Mouse (Mus musculus): ENCODE results near the gene Pnpla3. TPM values are rescaled to one million over a fixed set of nuclear protein-coding genes. Genes with fewer than 3 reads are reported as not detected.
A peak's percentile ranks its signal among the peaks of the same experiment; 100 is the strongest.

The Pnpla3 gene
- polyA plus RNA-seq, 1 experiment from 2014 or later, result 0.57 TPM

DNA sequence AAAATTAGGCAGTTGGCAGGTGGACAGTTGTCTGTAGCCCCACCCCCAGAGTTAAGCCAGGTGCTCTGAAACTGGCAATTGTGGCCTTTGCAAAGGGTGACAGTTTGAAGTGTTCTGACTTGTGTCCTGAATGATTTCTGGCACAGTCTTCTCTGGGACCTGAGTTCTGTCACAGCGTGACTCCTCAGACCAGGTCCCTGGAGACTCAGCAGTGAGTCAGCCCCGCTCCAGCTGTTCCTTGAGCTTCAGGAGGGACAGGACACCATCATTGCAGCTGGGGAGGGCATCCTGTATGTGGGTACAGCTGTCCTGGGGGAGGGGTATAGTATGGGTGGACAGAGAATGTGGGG, 45.1 kb downstream of the Pnpla3 start:
- no peaks in the 10 kb centered on the region for H3K9me3 ChIP-seq (replicated peaks; ENCODE audit: low read length)
- WGBS, result 92% methylated on average over 2 of the region's 2 CpGs
- DNase-seq (ENCODE audit: low spot score), result no peak
- H3K27me3 ChIP-seq (ENCODE audit: insufficient read depth, low read length), result no peaks in the 10 kb centered on the region
- H3K4me3 ChIP-seq (replicated peaks; ENCODE audit: low read depth, low read length), result no peak overlapping the region
- ATAC-seq (replicated peaks; ENCODE audit: low FRiP score, low read depth), result no peak
- peaks cover 17% of the 10 kb centered on the region for H3K4me1 ChIP-seq (replicated peaks; ENCODE audit: insufficient read depth, low read length)
- no peak overlapping the region for H3K4me2 ChIP-seq (ENCODE audit: low read length)
- H3K27ac ChIP-seq, result no peak overlapping the region
- no peak for TF ChIP-seq CTCF (IDR thresholded peaks at IDR 0.05; ENCODE audit: low read depth)
- no peak overlapping the region for H3K9ac ChIP-seq (ENCODE audit: low read depth, low read length)
- H3K36me3 ChIP-seq (ENCODE audit: insufficient read depth, low read length), result peaks cover 26% of the 10 kb centered on the region

DNA sequence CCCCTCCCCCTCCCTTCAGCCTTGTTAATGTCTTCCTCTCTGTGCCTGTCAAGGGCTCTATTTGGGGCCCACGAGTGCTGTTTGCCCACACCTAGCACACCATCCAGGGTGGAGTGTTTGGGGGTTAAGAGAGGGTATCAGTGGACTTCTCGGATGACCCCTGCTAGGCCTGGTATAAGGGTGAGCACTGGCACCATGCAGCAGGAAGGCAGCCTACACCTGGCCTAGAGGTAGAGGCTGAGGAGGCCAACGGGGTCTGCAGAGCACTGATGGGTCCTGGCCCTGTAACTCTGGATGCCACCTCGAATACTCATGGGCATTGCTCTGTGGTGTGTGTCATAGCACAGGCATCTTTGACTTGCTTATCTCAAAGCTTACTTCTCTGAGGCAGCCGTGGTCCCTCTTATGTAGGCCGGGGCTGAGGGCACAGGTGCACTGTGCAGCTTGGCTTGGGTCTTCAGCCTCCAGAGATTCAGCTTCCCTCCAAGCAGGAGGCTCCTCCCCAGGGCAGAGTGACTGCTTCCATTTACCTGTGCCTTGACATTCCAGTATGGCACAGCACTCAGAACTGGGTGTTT, 45.6 kb downstream of the Pnpla3 start:
- 86% methylated on average over 6 of the region's 6 CpGs for WGBS
- peaks cover 17% of the 10 kb centered on the region for H3K4me1 ChIP-seq (replicated peaks; ENCODE audit: insufficient read depth, low read length)
- no peak overlapping the region for H3K9ac ChIP-seq (ENCODE audit: low read depth, low read length)
- peaks cover 22% of the 10 kb centered on the region for H3K36me3 ChIP-seq (ENCODE audit: insufficient read depth, low read length)
- ATAC-seq (replicated peaks; ENCODE audit: low FRiP score, low read depth), result no peak; the same call in 1 of the 2 replicates
- no peak for DNase-seq (ENCODE audit: low spot score)
- no peak for TF ChIP-seq CTCF (IDR thresholded peaks at IDR 0.05; ENCODE audit: low read depth)
- no peak overlapping the region for H3K4me3 ChIP-seq (replicated peaks; ENCODE audit: low read depth, low read length)
- H3K9me3 ChIP-seq (replicated peaks; ENCODE audit: low read length), result no peaks in the 10 kb centered on the region
- H3K4me2 ChIP-seq (ENCODE audit: low read length), result no peak overlapping the region
- no peaks in the 10 kb centered on the region for H3K27me3 ChIP-seq (ENCODE audit: insufficient read depth, low read length)
- H3K27ac ChIP-seq, result no peak overlapping the region

DNA sequence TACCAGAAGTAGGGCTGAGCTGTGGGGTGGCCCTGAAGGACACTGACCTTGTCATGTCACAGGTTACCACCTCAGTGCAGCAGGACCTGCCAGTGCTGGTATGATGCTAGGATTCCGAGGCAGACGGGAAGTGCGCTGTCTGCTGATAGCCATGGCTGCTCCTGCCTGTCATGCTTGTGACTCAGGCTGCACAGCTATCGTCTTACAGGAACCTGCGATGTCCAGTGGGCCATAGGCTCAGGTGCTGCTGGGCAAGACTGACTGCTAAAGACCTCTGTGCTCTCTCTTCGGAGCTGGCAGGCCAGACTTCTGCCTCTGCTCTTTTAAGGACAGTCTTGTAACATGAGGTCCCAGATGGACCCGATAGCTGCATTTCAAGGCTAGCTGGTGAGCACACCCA, 46.8 kb downstream of the Pnpla3 start:
- DNase-seq (ENCODE audit: low spot score), result no peak
- WGBS, result 45% methylated on average over 7 of the region's 7 CpGs

DNA sequence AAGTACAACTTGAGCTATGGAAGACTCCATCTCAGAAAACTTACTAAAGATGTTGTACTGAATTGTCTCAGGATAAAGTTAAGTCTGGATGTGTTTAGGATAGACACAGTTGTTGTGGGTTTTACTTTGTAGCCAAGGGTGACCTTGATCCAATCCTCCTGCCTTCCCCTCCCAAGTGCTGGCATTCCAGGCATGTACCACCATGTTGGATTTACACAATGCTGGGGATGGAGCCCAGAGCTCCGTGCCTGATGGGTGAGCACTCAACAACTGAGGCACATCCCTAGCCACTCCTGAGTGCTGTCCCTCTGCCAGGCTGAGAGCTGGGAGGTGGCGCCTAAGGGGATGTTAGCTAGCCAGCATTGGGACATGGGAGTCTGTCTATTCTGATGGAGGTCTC, 47.6 kb downstream of the Pnpla3 start:
- no peak for TF ChIP-seq CTCF (IDR thresholded peaks at IDR 0.05; ENCODE audit: low read depth)
- Histone ChIP-seq H3K4me1 (replicated peaks; ENCODE audit: insufficient read depth, low read length) (peaks cover 26% of the 10 kb centered on the region), H3K27ac (no peak overlapping the region), H3K27me3 (ENCODE audit: insufficient read depth, low read length) (no peaks in the 10 kb centered on the region), H3K4me2 (ENCODE audit: low read length) (no peak overlapping the region), H3K9ac (ENCODE audit: low read depth, low read length) (no peak overlapping the region), H3K9me3 (replicated peaks; ENCODE audit: low read length) (no peaks in the 10 kb centered on the region), H3K4me3 (replicated peaks; ENCODE audit: low read depth, low read length) (no peak overlapping the region), H3K36me3 (ENCODE audit: insufficient read depth, low read length) (peaks cover 7% of the 10 kb centered on the region)
- 82% methylated on average over 2 of the region's 2 CpGs for WGBS
- no peak for ATAC-seq (replicated peaks; ENCODE audit: low FRiP score, low read depth)
- no peak for DNase-seq (ENCODE audit: low spot score)

More for the DNA sequence above, 46.8 kb downstream of the Pnpla3 start:
- Histone ChIP-seq H3K27ac (0 out of 2 replicates have a peak overlapping the region, but pooled peaks have one; percentile 13), H3K4me2 (ENCODE audit: low read length) (no peak overlapping the region), H3K9me3 (replicated peaks; ENCODE audit: low read length) (no peaks in the 10 kb centered on the region), H3K36me3 (ENCODE audit: insufficient read depth, low read length) (peaks cover 15% of the 10 kb centered on the region), H3K4me1 (replicated peaks; ENCODE audit: insufficient read depth, low read length) (peaks cover 26% of the 10 kb centered on the region), H3K27me3 (ENCODE audit: insufficient read depth, low read length) (no peaks in the 10 kb centered on the region), H3K9ac (ENCODE audit: low read depth, low read length) (no peak overlapping the region), H3K4me3 (replicated peaks; ENCODE audit: low read depth, low read length) (no peak overlapping the region)
- TF ChIP-seq CTCF (IDR thresholded peaks at IDR 0.05; ENCODE audit: low read depth), result no peak
- ATAC-seq (replicated peaks; ENCODE audit: low FRiP score, low read depth), result no peak

- Histone ChIP-seq H3K4me3 (replicated peaks; ENCODE audit: low read depth, low read length) (no peak overlapping the region), H3K9ac (ENCODE audit: low read depth, low read length) (no peak overlapping the region), H3K36me3 (ENCODE audit: insufficient read depth, low read length) (no peaks in the 10 kb centered on the region; the same call in 1 of the 2 replicates), H3K4me1 (replicated peaks; ENCODE audit: insufficient read depth, low read length) (peaks cover 26% of the 10 kb centered on the region), H3K4me2 (ENCODE audit: low read length) (no peak overlapping the region), H3K9me3 (replicated peaks; ENCODE audit: low read length) (no peaks in the 10 kb centered on the region), H3K27me3 (ENCODE audit: insufficient read depth, low read length) (no peaks in the 10 kb centered on the region), H3K27ac (peak overlapping the region; percentile 89)
- no peak for DNase-seq (ENCODE audit: low spot score)
- no peak for TF ChIP-seq CTCF (IDR thresholded peaks at IDR 0.05; ENCODE audit: low read depth)
- ATAC-seq (replicated peaks; ENCODE audit: low FRiP score, low read depth), result 0 out of 2 replicates have a peak, but pooled peaks have one; percentile 26
These were observed 48.4 kb downstream of the Pnpla3 start for GRCm38 (mm10) chr15:84216026-84216425.

DNA sequence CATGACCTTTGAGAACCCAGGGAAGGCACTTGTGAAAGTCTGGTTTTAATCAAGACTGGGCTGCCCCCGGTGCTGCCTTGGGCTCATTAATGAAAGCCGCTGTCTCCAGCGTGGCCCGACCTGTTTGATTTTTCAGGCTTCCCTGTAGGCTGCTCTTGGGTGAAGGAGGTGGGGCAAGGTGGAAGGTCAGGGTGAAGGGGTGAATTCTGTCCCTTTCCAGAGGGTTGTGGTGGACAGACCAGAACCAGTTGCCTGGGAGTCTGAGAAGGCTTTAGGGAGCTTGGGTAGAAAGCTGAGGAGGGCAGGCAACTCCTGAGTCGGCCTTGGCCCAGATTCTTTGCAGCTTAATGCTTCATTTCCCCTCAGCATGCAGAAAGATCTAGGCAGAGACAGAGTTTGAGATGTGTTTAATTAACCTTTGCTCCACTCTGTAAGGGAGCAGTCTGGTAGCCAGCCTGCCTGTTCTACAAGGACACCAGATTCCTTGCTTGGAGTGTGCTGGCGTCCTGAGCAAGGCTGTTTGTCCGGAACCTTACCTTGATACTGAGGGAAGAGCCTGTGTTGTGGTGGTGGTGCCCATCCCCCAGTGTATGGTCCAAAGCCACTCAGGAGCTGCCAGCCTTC, 48.9 kb downstream of the Pnpla3 start:
- H3K4me2 ChIP-seq (ENCODE audit: low read length), result no peak overlapping the region
- 19% methylated on average over 7 of the region's 7 CpGs for WGBS

More for the DNA sequence above, 48.9 kb downstream of the Pnpla3 start:
- ATAC-seq (replicated peaks; ENCODE audit: low FRiP score, low read depth), result peak; percentile 27; the same call in 1 of the 2 replicates
- H3K4me3 ChIP-seq (replicated peaks; ENCODE audit: low read depth, low read length), result no peak overlapping the region
- no peaks in the 10 kb centered on the region; the same call in 1 of the 2 replicates for H3K36me3 ChIP-seq (ENCODE audit: insufficient read depth, low read length)
- no peak overlapping the region for H3K9ac ChIP-seq (ENCODE audit: low read depth, low read length)
- H3K27me3 ChIP-seq (ENCODE audit: insufficient read depth, low read length), result no peaks in the 10 kb centered on the region
- H3K27ac ChIP-seq, result peak overlapping the region; percentile 89
- DNase-seq (ENCODE audit: low spot score), result peak; percentile 80
- TF ChIP-seq CTCF (IDR thresholded peaks at IDR 0.05; ENCODE audit: low read depth), result no peak
- H3K9me3 ChIP-seq (replicated peaks; ENCODE audit: low read length), result no peaks in the 10 kb centered on the region
- peaks cover 26% of the 10 kb centered on the region for H3K4me1 ChIP-seq (replicated peaks; ENCODE audit: insufficient read depth, low read length)

Measured in kidney, postnatal 0 days (tissue).